Mouse (Mus musculus): ENCODE results near the gene Opcml. TPM values are rescaled to one million over a fixed set of nuclear protein-coding genes. Genes with fewer than 3 reads are reported as not detected.

The Opcml gene
- polyA plus RNA-seq, 1 experiment, result not detected

- H3ac ChIP-seq (ENCODE audit: control insufficient read depth, insufficient read length), result no peak overlapping the region
- no peak overlapping the region for H3K4me3 ChIP-seq
- H3K27me3 ChIP-seq (ENCODE audit: control insufficient read depth, insufficient read depth, insufficient read length), result no peaks in the 10 kb centered on the region
- no peaks in the 10 kb centered on the region for H3K79me2 ChIP-seq (ENCODE audit: control insufficient read depth, insufficient read depth)
- H3K4me2 ChIP-seq (ENCODE audit: low read depth), result no peak overlapping the region
- H3K36me3 ChIP-seq (ENCODE audit: control insufficient read depth, insufficient read depth), result no peaks in the 10 kb centered on the region
- TF ChIP-seq TCF12 (IDR thresholded peaks at IDR 0.05; ENCODE audit: insufficient read depth, poor library complexity, severe bottlenecking) (no peak), MAX (IDR thresholded peaks at IDR 0.05; ENCODE audit: low read depth) (no peak), TCF3 (IDR thresholded peaks at IDR 0.05; ENCODE audit: insufficient read length, low read depth) (no peak), E2F4 (IDR thresholded peaks at IDR 0.05; ENCODE audit: insufficient read depth) (no peak), USF1 (IDR thresholded peaks at IDR 0.05; ENCODE audit: low read depth) (no peak), SRF (IDR thresholded peaks at IDR 0.05; ENCODE audit: control insufficient read depth, insufficient read length, low read depth) (no peak), POLR2A (IDR thresholded peaks at IDR 0.05; ENCODE audit: insufficient read length, low read depth) (no peak)
Measured at GRCm38 (mm10) chr9:28909738-28910137, 1119.2 kb downstream of the Opcml start.

- no peak overlapping the region for H3K4me2 ChIP-seq (ENCODE audit: low read depth)
- no peaks in the 10 kb centered on the region for H3K27me3 ChIP-seq (ENCODE audit: control insufficient read depth, insufficient read depth, insufficient read length)
- H3K4me3 ChIP-seq, result no peak overlapping the region
- TF ChIP-seq TCF12 (IDR thresholded peaks at IDR 0.05; ENCODE audit: insufficient read depth, poor library complexity, severe bottlenecking), result no peak
- no peak for TF ChIP-seq POLR2A (IDR thresholded peaks at IDR 0.05; ENCODE audit: insufficient read length, low read depth)
- no peak for TF ChIP-seq REST (IDR thresholded peaks at IDR 0.05; ENCODE audit: insufficient read depth, insufficient read length)
- no peak for TF ChIP-seq MYOG (IDR thresholded peaks at IDR 0.05; ENCODE audit: control insufficient read depth in 1 of 3, insufficient read depth in 1 of 3, insufficient read length in 2 of 3, low read depth in 2 of 3)
- no peak for TF ChIP-seq SRF (IDR thresholded peaks at IDR 0.05; ENCODE audit: control insufficient read depth, insufficient read length, low read depth)
- H3ac ChIP-seq (ENCODE audit: control insufficient read depth, insufficient read length), result no peak overlapping the region
- no peaks in the 10 kb centered on the region for H3K79me2 ChIP-seq (ENCODE audit: control insufficient read depth, insufficient read depth)
- no peaks in the 10 kb centered on the region for H3K36me3 ChIP-seq (ENCODE audit: control insufficient read depth, insufficient read depth)
Measured at GRCm38 (mm10) chr9:28911571-28912185, 1121.1 kb downstream of the Opcml start.

GRCm38 (mm10) chr9:28932069-28932468 lies 1141.5 kb downstream of the Opcml start:
- Histone ChIP-seq H3K27me3 (ENCODE audit: control insufficient read depth, insufficient read depth, insufficient read length) (no peaks in the 10 kb centered on the region), H3K4me2 (ENCODE audit: low read depth) (no peak overlapping the region), H3K36me3 (ENCODE audit: control insufficient read depth, insufficient read depth) (no peaks in the 10 kb centered on the region), H3K79me2 (ENCODE audit: control insufficient read depth, insufficient read depth) (no peaks in the 10 kb centered on the region), H3K4me3 (no peak overlapping the region), H3ac (ENCODE audit: control insufficient read depth, insufficient read length) (no peak overlapping the region)
- TF ChIP-seq REST (IDR thresholded peaks at IDR 0.05; ENCODE audit: insufficient read depth, insufficient read length) (no peak), MYOD1 (IDR thresholded peaks at IDR 0.05; ENCODE audit: control insufficient read depth in 1 of 3, insufficient read length in 2 of 3, low read depth in 2 of 3) (no peak), CEBPB (IDR thresholded peaks at IDR 0.05; ENCODE audit: insufficient read depth, poor library complexity, severe bottlenecking) (no peak), POLR2A (IDR thresholded peaks at IDR 0.05; ENCODE audit: insufficient read length, low read depth) (no peak), MAX (IDR thresholded peaks at IDR 0.05; ENCODE audit: low read depth) (no peak)

GRCm38 (mm10) chr9:28937163-28937562 lies 1146.6 kb downstream of the Opcml start:
- H3ac ChIP-seq (ENCODE audit: control insufficient read depth, insufficient read length), result no peak overlapping the region
- no peak overlapping the region for H3K4me2 ChIP-seq (ENCODE audit: low read depth)
- H3K79me2 ChIP-seq (ENCODE audit: control insufficient read depth, insufficient read depth), result no peaks in the 10 kb centered on the region
- no peaks in the 10 kb centered on the region for H3K27me3 ChIP-seq (ENCODE audit: control insufficient read depth, insufficient read depth, insufficient read length)
- H3K36me3 ChIP-seq (ENCODE audit: control insufficient read depth, insufficient read depth), result no peaks in the 10 kb centered on the region
- no peak overlapping the region for H3K4me3 ChIP-seq
- TF ChIP-seq E2F4 (IDR thresholded peaks at IDR 0.05; ENCODE audit: insufficient read depth) (no peak), TCF12 (IDR thresholded peaks at IDR 0.05; ENCODE audit: insufficient read depth, poor library complexity, severe bottlenecking) (no peak)

- H3K27me3 ChIP-seq (ENCODE audit: control insufficient read depth, insufficient read depth, insufficient read length), result no peaks in the 10 kb centered on the region
- H3K79me2 ChIP-seq (ENCODE audit: control insufficient read depth, insufficient read depth), result no peaks in the 10 kb centered on the region
- H3K4me2 ChIP-seq (ENCODE audit: low read depth), result no peak overlapping the region
- no peak for TF ChIP-seq MYOG (IDR thresholded peaks at IDR 0.05; ENCODE audit: control insufficient read depth in 1 of 3, insufficient read depth in 1 of 3, insufficient read length in 2 of 3, low read depth in 2 of 3)
- H3ac ChIP-seq (ENCODE audit: control insufficient read depth, insufficient read length), result no peak overlapping the region
- H3K36me3 ChIP-seq (ENCODE audit: control insufficient read depth, insufficient read depth), result no peaks in the 10 kb centered on the region
- no peak overlapping the region for H3K4me3 ChIP-seq
Measured at GRCm38 (mm10) chr9:28937980-28938379, 1147.4 kb downstream of the Opcml start.

GRCm38 (mm10) chr9:28940901-28941300 lies 1150.3 kb downstream of the Opcml start:
- Histone ChIP-seq H3K79me2 (ENCODE audit: control insufficient read depth, insufficient read depth) (no peaks in the 10 kb centered on the region), H3K36me3 (ENCODE audit: control insufficient read depth, insufficient read depth) (no peaks in the 10 kb centered on the region), H3K4me3 (no peak overlapping the region), H3K27me3 (ENCODE audit: control insufficient read depth, insufficient read depth, insufficient read length) (no peaks in the 10 kb centered on the region), H3K4me2 (ENCODE audit: low read depth) (no peak overlapping the region), H3ac (ENCODE audit: control insufficient read depth, insufficient read length) (no peak overlapping the region)
- no peak for TF ChIP-seq MAX (IDR thresholded peaks at IDR 0.05; ENCODE audit: low read depth)
- no peak for TF ChIP-seq MYOD1 (IDR thresholded peaks at IDR 0.05; ENCODE audit: control insufficient read depth in 1 of 3, insufficient read length in 2 of 3, low read depth in 2 of 3)
- TF ChIP-seq MYOG (IDR thresholded peaks at IDR 0.05; ENCODE audit: control insufficient read depth in 1 of 3, insufficient read depth in 1 of 3, insufficient read length in 2 of 3, low read depth in 2 of 3), result no peak
- TF ChIP-seq E2F4 (IDR thresholded peaks at IDR 0.05; ENCODE audit: insufficient read depth), result no peak
- TF ChIP-seq SRF (IDR thresholded peaks at IDR 0.05; ENCODE audit: control insufficient read depth, insufficient read length, low read depth), result no peak
- no peak for TF ChIP-seq POLR2AphosphoS2 (IDR thresholded peaks at IDR 0.05; ENCODE audit: insufficient read length, low read depth)
- TF ChIP-seq TCF3 (IDR thresholded peaks at IDR 0.05; ENCODE audit: insufficient read length, low read depth), result no peak
- TF ChIP-seq TCF12 (IDR thresholded peaks at IDR 0.05; ENCODE audit: insufficient read depth, poor library complexity, severe bottlenecking), result no peak
